Mouse (Mus musculus) MEL (cell line): ENCODE data around the gene Cnot11. TPM values are rescaled to one million over a fixed set of nuclear protein-coding genes. Genes with fewer than 3 reads are reported as not detected.

Experiments
- DNase-seq: peaks from one replicate; pipeline ENCODE4 v3.0.0; 2011; ENCODE audit warnings: low read depth, low spot score
- H3K27ac ChIP-seq: 2 replicates; pipeline ENCODE4 v1.5.1; 2012; ENCODE audit warnings: low read depth, mild to moderate bottlenecking, control low read depth, low read length, moderate library complexity; ENCODE audit not compliant: control insufficient read depth
- H3K27me3 ChIP-seq, 2 experiments: fragments of 150-350 bp in 1 of 2; sonication (generic) in 1 of 2; 2 replicates each; pipeline ENCODE4 v1.6.1; 2012; ENCODE audit warnings: low read length in 2 of 2, mild to moderate bottlenecking in 2 of 2, improper control_type of control experiment in 1 of 2, moderate library complexity in 1 of 2; ENCODE audit not compliant: insufficient read depth in 2 of 2, control insufficient read depth in 1 of 2
- H3K36me3 ChIP-seq, 2 experiments: 2 replicates each; pipeline ENCODE4 v1.6.1; 2012 to 2014; ENCODE audit warnings: low read length in 2 of 2, improper control_type of control experiment in 1 of 2, inconsistent platforms in 1 of 2, mild to moderate bottlenecking in 1 of 2; ENCODE audit not compliant: insufficient read depth in 2 of 2, control insufficient read depth in 1 of 2
- H3K4me1 ChIP-seq, 2 experiments: fragments of 150-350 bp in 1 of 2; sonication (generic) in 1 of 2; 2 replicates each; pipeline ENCODE4 v1.6.1; 2012; ENCODE audit warnings: low read length in 2 of 2, improper control_type of control experiment in 1 of 2, mild to moderate bottlenecking in 1 of 2; ENCODE audit not compliant: insufficient read depth in 2 of 2, control insufficient read depth in 1 of 2
- H3K4me3 ChIP-seq, 2 experiments: fragments of 150-350 bp in 1 of 2; sonication (generic) in 1 of 2; 2 replicates each; pipeline ENCODE4 v1.5.1; 2012; ENCODE audit warnings: low read depth in 2 of 2, low read length in 2 of 2, mild to moderate bottlenecking in 2 of 2, moderate library complexity in 2 of 2, control low read depth in 1 of 2, improper control_type of control experiment in 1 of 2; ENCODE audit not compliant: control insufficient read depth in 1 of 2, insufficient read depth in 1 of 2
- H3K79me2 ChIP-seq: 2 replicates; pipeline ENCODE4 v1.6.1; 2012; ENCODE audit warnings: mild to moderate bottlenecking, low read length, moderate library complexity; ENCODE audit not compliant: control insufficient read depth, poor library complexity, insufficient read depth
- H3K9ac ChIP-seq: 2 replicates; pipeline ENCODE4 v1.6.1; 2012; ENCODE audit warnings: low read depth, mild to moderate bottlenecking, control low read depth, low read length, moderate library complexity; ENCODE audit not compliant: control insufficient read depth, poor library complexity, severe bottlenecking
- H3K9me3 ChIP-seq: fragments of 150-350 bp; sonication (generic); replicated peaks from 2 replicates; pipeline ENCODE4 v1.6.1; 2012; ENCODE audit warnings: mild to moderate bottlenecking, low read length, improper control_type of control experiment, moderate library complexity; ENCODE audit not compliant: insufficient read depth
- CHD2 ChIP-seq: IDR thresholded peaks from 2 replicates; pipeline ENCODE4 v1.6.1; 2011; ENCODE audit warnings: low read length, improper control_type of control experiment
- CTCF ChIP-seq, 3 experiments: IDR thresholded peaks in 2 of 3; conservative IDR thresholded peaks in 1 of 3; 2 replicates each; pipeline ENCODE4 v1.5.1; 2011 to 2012; ENCODE audit warnings: low read length in 3 of 3, low read depth in 2 of 3, mild to moderate bottlenecking in 2 of 3, improper control_type of control experiment in 1 of 3, inconsistent platforms in 1 of 3, mixed read lengths in 1 of 3, moderate library complexity in 1 of 3; ENCODE audit not compliant: control insufficient read depth in 1 of 3, insufficient read depth in 1 of 3, poor library complexity in 1 of 3, severe bottlenecking in 1 of 3
- E2F4 ChIP-seq: IDR thresholded peaks from 2 replicates; pipeline ENCODE4 v1.6.1; 2011; ENCODE audit warnings: low read depth, low read length, improper control_type of control experiment, borderline replicate concordance
- GABPA ChIP-seq: IDR thresholded peaks from 2 replicates; pipeline ENCODE4 v1.6.1; 2012; ENCODE audit warnings: low read depth, mild to moderate bottlenecking, inconsistent platforms, low read length, improper control_type of control experiment, moderate library complexity
- GATA1 ChIP-seq: IDR thresholded peaks from 2 replicates; pipeline ENCODE4 v1.6.1; 2011; ENCODE audit warnings: low read depth, low read length, improper control_type of control experiment
- HCFC1 ChIP-seq: IDR thresholded peaks from 2 replicates; pipeline ENCODE4 v1.6.1; 2012; ENCODE audit warnings: low read depth, mild to moderate bottlenecking, inconsistent platforms, low read length, improper control_type of control experiment, moderate library complexity
- MAX ChIP-seq: IDR thresholded peaks from 2 replicates; pipeline ENCODE4 v1.6.1; 2011; ENCODE audit warnings: low read length, improper control_type of control experiment
- MAZ ChIP-seq: IDR thresholded peaks from 2 replicates; pipeline ENCODE4 v1.6.1; 2012; ENCODE audit warnings: low read depth, mild to moderate bottlenecking, inconsistent platforms, low read length, improper control_type of control experiment
- MEF2A ChIP-seq: IDR thresholded peaks from 2 replicates; pipeline ENCODE4 v1.6.1; 2014; ENCODE audit warnings: low read depth, mild to moderate bottlenecking, inconsistent platforms, low read length, improper control_type of control experiment; ENCODE audit not compliant: poor library complexity, insufficient replicate concordance, severe bottlenecking; ENCODE audit errors: extremely low read depth
- MXI1 ChIP-seq: IDR thresholded peaks from 2 replicates; pipeline ENCODE4 v1.6.1; 2011; ENCODE audit warnings: mild to moderate bottlenecking, low read depth, low read length, improper control_type of control experiment
- MYB ChIP-seq: IDR thresholded peaks from 2 replicates; pipeline ENCODE4 v1.6.1; 2011; ENCODE audit warnings: mild to moderate bottlenecking, low read depth, low read length, improper control_type of control experiment
- MYC ChIP-seq: IDR thresholded peaks from 2 replicates; pipeline ENCODE4 v1.6.1; 2011; ENCODE audit warnings: low read depth, mild to moderate bottlenecking, low read length, improper control_type of control experiment, moderate library complexity
- NELFE ChIP-seq: IDR thresholded peaks from 2 replicates; pipeline ENCODE4 v1.6.1; 2011; ENCODE audit warnings: low read depth, low read length, improper control_type of control experiment
- NRF1 ChIP-seq: IDR thresholded peaks from 2 replicates; pipeline ENCODE4 v1.6.1; 2014; ENCODE audit warnings: low read depth, mild to moderate bottlenecking, inconsistent platforms, low read length, improper control_type of control experiment, moderate library complexity; ENCODE audit not compliant: poor library complexity, insufficient read depth, severe bottlenecking
- POLR2AphosphoS2 ChIP-seq: IDR thresholded peaks from 2 replicates; pipeline ENCODE4 v1.6.1; 2011; ENCODE audit warnings: low read length, improper control_type of control experiment
- POLR2AphosphoS5 ChIP-seq: IDR thresholded peaks from 2 replicates; pipeline ENCODE4 v1.6.1; 2012; ENCODE audit warnings: low read depth, borderline replicate concordance, mild to moderate bottlenecking, inconsistent platforms, low read length, moderate library complexity, mixed read lengths
- RAD21 ChIP-seq: IDR thresholded peaks from 2 replicates; pipeline ENCODE4 v1.6.1; 2011; ENCODE audit warnings: mild to moderate bottlenecking, low read depth, low read length, improper control_type of control experiment
- SIN3A ChIP-seq: IDR thresholded peaks from 2 replicates; pipeline ENCODE4 v1.6.1; 2012; ENCODE audit warnings: low read length, improper control_type of control experiment, inconsistent platforms
- SMC3 ChIP-seq: IDR thresholded peaks from 2 replicates; pipeline ENCODE4 v1.6.1; 2011; ENCODE audit warnings: low read depth, low read length, improper control_type of control experiment
- TAL1 ChIP-seq: IDR thresholded peaks from 2 replicates; pipeline ENCODE4 v1.6.1; 2012; ENCODE audit warnings: mild to moderate bottlenecking, inconsistent platforms, low read length, moderate library complexity, mixed read lengths
- TCF12 ChIP-seq: IDR thresholded peaks from 2 replicates; pipeline ENCODE4 v1.6.1; 2014; ENCODE audit warnings: low read depth, mild to moderate bottlenecking, inconsistent platforms, low read length, improper control_type of control experiment, moderate library complexity
- UBTF ChIP-seq: IDR thresholded peaks from 2 replicates; pipeline ENCODE4 v1.6.1; 2012; ENCODE audit warnings: low read depth, mild to moderate bottlenecking, inconsistent platforms, low read length, improper control_type of control experiment, moderate library complexity, borderline replicate concordance; ENCODE audit not compliant: insufficient read depth
- ZC3H11A ChIP-seq: IDR thresholded peaks from 2 replicates; pipeline ENCODE4 v1.6.1; 2012; ENCODE audit warnings: low read depth, mild to moderate bottlenecking, inconsistent platforms, low read length, improper control_type of control experiment
- ZNF384 ChIP-seq: IDR thresholded peaks from 2 replicates; pipeline ENCODE4 v1.6.1; 2012; ENCODE audit warnings: low read depth, mild to moderate bottlenecking, inconsistent platforms, low read length, improper control_type of control experiment
- polyA plus RNA-seq, 2 experiments: library from polyadenylated mRNA; stranded (reverse) in 1 of 2; unstranded in 1 of 2; fragments of >175 nt in 1 of 2; fragments of >200 nt in 1 of 2; gene quantifications; 2 replicates each; pipeline versions ENCODE4 v1.2.1 to v1.2.4; 2012; ENCODE audit warnings: low replicate concordance in 2 of 2, low read depth in 1 of 2; ENCODE audit not compliant: insufficient read length in 2 of 2, insufficient read depth in 1 of 2, missing spikeins in 1 of 2
- total RNA-seq: library from RNA; depleted of rRNA; stranded (reverse); fragments of 300-350 nt; gene quantifications from 2 replicates; pipeline ENCODE4 v1.2.3, GENCODE M21; 2012

Gene Cnot11
- total and polyA plus RNA-seq, 3 experiments, result 20.0 to 46.0 (median 37.9) TPM

GRCm38 (mm10) chr1:39564603-39565002 is 29.8 kb downstream of the Cnot11 start:
- Histone ChIP-seq H3K27ac (no peak overlapping the region), H3K4me3 (no peak overlapping the region), H3K79me2 (peaks cover 30% of the 10 kb centered on the region), H3K27me3 (no peaks in the 10 kb centered on the region), H3K9me3 (no peaks in the 10 kb centered on the region), H3K36me3 (peaks cover 2 to 17% of the 10 kb centered on the region in 2 experiments; a peak in 3 of 4 replicates), H3K9ac (no peak overlapping the region), H3K4me1 (no peaks in the 10 kb centered on the region)
- no peak for DNase-seq
- TF ChIP-seq MXI1, result no peak
- TF ChIP-seq MYC, result no peak
- TF ChIP-seq POLR2AphosphoS5, result no peak
- TF ChIP-seq SIN3A, result no peak
- TF ChIP-seq E2F4, result no peak
- no peak for TF ChIP-seq CHD2
- no peak for TF ChIP-seq MYB
- no peak for TF ChIP-seq RAD21
- no peak for TF ChIP-seq MAZ
- no peak for TF ChIP-seq CTCF (IDR thresholded peaks at IDR 0.05 in 2 of 3, conservative IDR thresholded peaks at IDR 0.05 in 1 of 3; ENCODE audit: control insufficient read depth in 1 of 3, insufficient read depth in 1 of 3, low read depth in 2 of 3, low read length in 3 of 3, poor library complexity in 1 of 3, severe bottlenecking in 1 of 3)
- TF ChIP-seq ZC3H11A, result no peak
- TF ChIP-seq MEF2A, result no peak
- TF ChIP-seq GATA1, result no peak
- TF ChIP-seq TAL1, result no peak
- no peak for TF ChIP-seq TCF12
- no peak for TF ChIP-seq NRF1
- no peak for TF ChIP-seq NELFE
- TF ChIP-seq UBTF, result no peak
- no peak for TF ChIP-seq MAX

GRCm38 (mm10) chr1:39568079-39568478 is 33.3 kb downstream of the Cnot11 start:
- H3K9ac ChIP-seq, result no peak overlapping the region
- no peak overlapping the region for H3K4me3 ChIP-seq
- no peak overlapping the region for H3K27ac ChIP-seq
- DNase-seq, result no peak
- H3K79me2 ChIP-seq, result peaks cover 48% of the 10 kb centered on the region
- H3K9me3 ChIP-seq, result no peaks in the 10 kb centered on the region
- no peaks in the 10 kb centered on the region for H3K27me3 ChIP-seq
- TF ChIP-seq ZNF384 (no peak), MXI1 (no peak), HCFC1 (no peak), MAZ (no peak), MEF2A (no peak), SMC3 (no peak), UBTF (no peak), MYB (no peak), CHD2 (no peak), POLR2AphosphoS5 (no peak), POLR2AphosphoS2 (no peak), CTCF (IDR thresholded peaks at IDR 0.05 in 2 of 3, conservative IDR thresholded peaks at IDR 0.05 in 1 of 3; ENCODE audit: control insufficient read depth in 1 of 3, insufficient read depth in 1 of 3, low read depth in 2 of 3, low read length in 3 of 3, poor library complexity in 1 of 3, severe bottlenecking in 1 of 3) (no peak), GABPA (no peak), NELFE (no peak)
- H3K36me3 ChIP-seq, result peaks cover 8 to 20% of the 10 kb centered on the region in 2 experiments
- H3K4me1 ChIP-seq, result no peaks in the 10 kb centered on the region
